Mouse (Mus musculus): ENCODE measurements around the gene Pde7b.

GRCm38 (mm10) chr10:20459657-20460350 lies 265.1 kb downstream of the Pde7b start:
- TF ChIP-seq POLR2A (IDR thresholded peaks at IDR 0.05; ENCODE audit: control insufficient read depth, low read depth, low read length) (no peak), CTCF (IDR thresholded peaks at IDR 0.05; ENCODE audit: control insufficient read depth, insufficient read depth, insufficient replicate concordance, low read depth, low read length) (no peak)
